Mouse (Mus musculus): Measurements from ENCODE around the gene Abcg8. TPM values are rescaled to one million over a fixed set of nuclear protein-coding genes. Genes with fewer than 3 reads are reported as not detected.

Gene Abcg8
- polyA plus RNA-seq, 1 experiment from 2014 or later, result 0.38 TPM

DNA sequence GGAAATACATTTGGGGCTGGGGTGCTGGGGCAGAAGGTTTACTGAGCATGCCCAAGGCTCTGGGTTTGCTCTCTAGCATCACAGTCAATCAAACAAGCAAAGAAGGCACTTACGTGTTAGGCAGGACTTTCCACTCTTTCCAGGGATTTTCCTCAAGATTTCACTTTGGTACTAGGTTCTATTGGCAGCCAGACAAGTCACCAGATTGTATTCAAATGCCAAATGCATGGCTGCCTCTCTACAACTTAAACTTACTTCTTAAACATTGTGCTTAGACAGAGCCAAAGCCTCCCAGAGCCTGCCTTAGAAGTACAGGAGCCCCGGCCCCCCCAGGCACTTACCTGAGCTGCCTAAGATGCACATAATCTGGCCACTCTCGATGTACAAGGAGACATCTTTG, 5.6 kb downstream of the Abcg8 start:
- DNase-seq (ENCODE audit: low spot score), result no peak
- WGBS, result 89% methylated on average over 3 of the region's 3 CpGs
- Histone ChIP-seq H3K4me3 (replicated peaks; ENCODE audit: low read depth, low read length) (no peak overlapping the region), H3K4me2 (ENCODE audit: low read length) (no peak overlapping the region), H3K9me3 (replicated peaks; ENCODE audit: low read length) (no peaks in the 10 kb centered on the region), H3K4me1 (replicated peaks; ENCODE audit: insufficient read depth, low read length) (peaks cover 12% of the 10 kb centered on the region; the same call in 1 of the 2 replicates), H3K36me3 (ENCODE audit: insufficient read depth, low read length) (no peaks in the 10 kb centered on the region), H3K27me3 (ENCODE audit: insufficient read depth, low read length) (no peaks in the 10 kb centered on the region), H3K9ac (ENCODE audit: low read depth, low read length) (no peak overlapping the region), H3K27ac (no peak overlapping the region)
- ATAC-seq (replicated peaks; ENCODE audit: low FRiP score, low read depth), result no peak
- no peak for TF ChIP-seq CTCF (IDR thresholded peaks at IDR 0.05; ENCODE audit: low read depth)

DNA sequence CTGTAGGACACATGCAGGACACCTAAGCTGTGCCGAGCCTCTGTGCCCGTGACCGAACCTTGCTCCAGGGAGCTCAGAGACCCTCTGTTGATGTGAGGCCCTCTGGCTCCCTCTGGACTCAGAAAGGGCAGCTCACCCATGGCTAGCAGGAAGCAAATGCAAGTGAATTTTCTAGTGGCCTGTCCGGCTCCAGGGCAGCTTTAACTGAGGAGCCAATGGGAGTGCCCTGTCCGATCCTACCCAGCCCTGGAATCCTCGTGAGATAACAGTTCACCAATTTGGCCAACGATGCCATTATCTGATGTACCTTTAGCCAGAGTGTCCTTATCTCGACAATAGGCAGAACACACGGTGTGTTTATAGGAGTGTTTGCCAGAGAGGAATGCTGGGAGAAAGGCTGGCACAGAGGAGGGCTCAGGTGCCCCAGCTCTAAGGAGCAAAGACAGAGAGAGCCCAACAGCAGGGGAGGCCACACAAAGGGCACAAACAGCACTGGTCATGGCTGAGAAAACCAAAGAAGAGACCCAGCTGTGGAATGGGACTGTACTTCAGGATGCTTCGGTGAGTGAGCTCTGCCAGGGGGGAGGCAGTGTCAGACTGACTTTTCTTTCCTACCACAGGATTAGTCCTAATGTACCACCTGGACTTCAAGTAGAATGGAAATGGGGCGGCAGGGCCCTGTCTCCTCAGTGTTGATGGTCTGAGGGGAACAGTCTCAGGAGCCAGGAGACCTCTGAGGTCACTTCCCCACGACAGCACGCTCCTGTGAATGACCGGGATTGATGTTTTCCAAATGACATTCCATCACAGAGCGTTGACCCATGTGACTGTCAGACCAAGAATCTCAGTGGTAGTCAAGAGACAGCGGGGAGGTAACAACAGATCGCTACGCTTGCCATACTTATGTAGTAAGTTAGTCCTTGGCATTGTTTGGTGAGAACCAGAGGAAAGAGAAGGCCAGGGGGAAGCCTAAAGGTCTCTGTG, 6.9 kb downstream of the Abcg8 start, which contains the start of gene Abcg5:
TSS of gene Abcg5 (minus strand) at position 278 of the 984 bp plus-strand sequence.
- no peaks in the 10 kb centered on the region for H3K36me3 ChIP-seq (ENCODE audit: insufficient read depth, low read length)
- no peaks in the 10 kb centered on the region for H3K27me3 ChIP-seq (ENCODE audit: insufficient read depth, low read length)
- WGBS, result 64% methylated on average over 18 of the region's 18 CpGs
- peak; percentile 20; the same call in 1 of the 2 replicates for TF ChIP-seq CTCF (IDR thresholded peaks at IDR 0.05; ENCODE audit: low read depth)
- no peak within 1 kb of the TSS for H3K4me3 ChIP-seq (replicated peaks; ENCODE audit: low read depth, low read length)
- H3K9ac ChIP-seq (ENCODE audit: low read depth, low read length), result no peak within 1 kb of the TSS
- DNase-seq (ENCODE audit: low spot score) (no peak), ATAC-seq (replicated peaks; ENCODE audit: low FRiP score, low read depth) (no peak; the same call in 1 of the 2 replicates)
- no peaks in the 10 kb centered on the region for H3K9me3 ChIP-seq (replicated peaks; ENCODE audit: low read length)
- H3K4me1 ChIP-seq (replicated peaks; ENCODE audit: insufficient read depth, low read length), result peaks cover 12% of the 10 kb centered on the region; the same call in 1 of the 2 replicates
- no peak within 1 kb of the TSS for H3K27ac ChIP-seq
- no peak within 1 kb of the TSS for H3K4me2 ChIP-seq (ENCODE audit: low read length)

DNA sequence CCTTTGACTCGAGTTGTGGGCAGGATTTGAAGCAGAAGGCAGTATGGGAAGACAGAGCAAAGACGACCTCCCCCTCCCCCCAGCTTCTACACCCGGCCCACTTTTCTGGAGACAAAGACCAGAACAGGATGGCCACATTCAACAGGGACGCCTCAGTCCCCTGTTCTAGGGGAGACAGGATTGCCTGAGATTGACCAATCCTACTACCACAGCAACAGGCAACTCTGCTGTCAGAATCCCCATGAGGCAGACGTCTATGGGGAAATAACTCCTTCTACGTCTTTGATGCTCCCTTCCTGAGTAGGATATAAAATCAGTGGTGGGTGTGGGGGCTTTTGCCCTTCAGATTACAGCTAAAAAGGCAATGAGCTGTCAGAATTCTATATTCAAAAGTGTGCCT, 8.2 kb downstream of the Abcg8 start:
- no peak overlapping the region for H3K4me2 ChIP-seq (ENCODE audit: low read length)
- 31% methylated on average over 6 of the region's 6 CpGs for WGBS
- H3K9ac ChIP-seq (ENCODE audit: low read depth, low read length), result no peak overlapping the region
- no peaks in the 10 kb centered on the region for H3K27me3 ChIP-seq (ENCODE audit: insufficient read depth, low read length)
- DNase-seq (ENCODE audit: low spot score) (no peak), ATAC-seq (replicated peaks; ENCODE audit: low FRiP score, low read depth) (no peak)
- no peak overlapping the region for H3K27ac ChIP-seq
- no peak for TF ChIP-seq CTCF (IDR thresholded peaks at IDR 0.05; ENCODE audit: low read depth)
- peaks cover 12% of the 10 kb centered on the region; the same call in 1 of the 2 replicates for H3K4me1 ChIP-seq (replicated peaks; ENCODE audit: insufficient read depth, low read length)
- no peak overlapping the region for H3K4me3 ChIP-seq (replicated peaks; ENCODE audit: low read depth, low read length)
- H3K36me3 ChIP-seq (ENCODE audit: insufficient read depth, low read length), result no peaks in the 10 kb centered on the region
- H3K9me3 ChIP-seq (replicated peaks; ENCODE audit: low read length), result no peaks in the 10 kb centered on the region

DNA sequence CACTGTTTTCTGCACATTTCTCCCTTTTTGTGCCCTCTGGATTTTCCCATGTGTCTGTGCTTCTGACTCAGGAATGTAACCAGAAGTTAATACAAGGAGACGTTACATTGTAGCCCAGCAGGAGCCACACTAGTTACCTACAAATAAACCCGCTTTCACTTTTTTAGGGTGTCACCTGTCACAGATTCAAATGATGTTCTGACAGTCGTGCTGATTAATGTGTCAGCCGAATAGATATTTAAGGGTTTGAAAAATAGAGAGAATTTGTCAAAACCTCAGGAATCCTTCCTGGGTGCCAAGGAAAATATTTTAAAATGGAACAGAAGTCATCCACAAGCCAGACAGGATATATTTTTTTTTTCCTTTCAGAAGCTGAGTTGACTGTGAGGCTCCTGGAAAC, 9.2 kb downstream of the Abcg8 start:
- Histone ChIP-seq H3K4me3 (replicated peaks; ENCODE audit: low read depth, low read length) (no peak overlapping the region), H3K9ac (ENCODE audit: low read depth, low read length) (no peak overlapping the region), H3K36me3 (ENCODE audit: insufficient read depth, low read length) (no peaks in the 10 kb centered on the region), H3K27me3 (ENCODE audit: insufficient read depth, low read length) (no peaks in the 10 kb centered on the region), H3K9me3 (replicated peaks; ENCODE audit: low read length) (no peaks in the 10 kb centered on the region), H3K4me2 (ENCODE audit: low read length) (no peak overlapping the region), H3K27ac (no peak overlapping the region), H3K4me1 (replicated peaks; ENCODE audit: insufficient read depth, low read length) (peaks cover 12% of the 10 kb centered on the region; the same call in 1 of the 2 replicates)
- TF ChIP-seq CTCF (IDR thresholded peaks at IDR 0.05; ENCODE audit: low read depth), result no peak
- peak; percentile 40 for DNase-seq (ENCODE audit: low spot score)
- WGBS, result 62% methylated on average over 4 of the region's 4 CpGs
- no peak for ATAC-seq (replicated peaks; ENCODE audit: low FRiP score, low read depth)

DNA sequence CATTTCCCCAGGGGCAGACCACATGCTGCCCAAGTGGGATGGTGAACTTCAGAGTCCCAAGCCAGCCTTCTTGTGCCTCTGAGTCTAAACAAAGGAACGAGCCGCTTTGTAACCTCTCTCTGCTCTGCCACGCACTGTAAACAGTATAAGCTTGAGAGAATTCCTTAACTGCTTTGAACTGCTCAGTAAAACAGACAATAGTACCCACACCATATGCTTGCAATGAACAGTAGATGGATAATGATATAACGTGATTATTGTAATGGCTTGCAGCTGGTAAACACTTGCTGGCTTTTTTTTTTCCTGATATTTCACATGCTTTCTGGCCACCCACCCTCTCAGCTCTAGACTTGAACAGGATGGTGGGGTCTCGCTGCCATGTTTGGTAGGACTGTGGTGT, 11.9 kb downstream of the Abcg8 start:
- H3K9me3 ChIP-seq (replicated peaks; ENCODE audit: low read length), result no peaks in the 10 kb centered on the region
- peaks cover 12% of the 10 kb centered on the region; the same call in 1 of the 2 replicates for H3K4me1 ChIP-seq (replicated peaks; ENCODE audit: insufficient read depth, low read length)
- H3K36me3 ChIP-seq (ENCODE audit: insufficient read depth, low read length), result no peaks in the 10 kb centered on the region
- no peak overlapping the region for H3K4me2 ChIP-seq (ENCODE audit: low read length)
- no peak for TF ChIP-seq CTCF (IDR thresholded peaks at IDR 0.05; ENCODE audit: low read depth)
- H3K27ac ChIP-seq, result no peak overlapping the region
- no peaks in the 10 kb centered on the region for H3K27me3 ChIP-seq (ENCODE audit: insufficient read depth, low read length)
- no peak overlapping the region for H3K9ac ChIP-seq (ENCODE audit: low read depth, low read length)
- ATAC-seq (replicated peaks; ENCODE audit: low FRiP score, low read depth), result no peak
- WGBS, result 74% methylated on average over 5 of the region's 5 CpGs
- DNase-seq (ENCODE audit: low spot score), result no peak
- H3K4me3 ChIP-seq (replicated peaks; ENCODE audit: low read depth, low read length), result no peak overlapping the region

DNA sequence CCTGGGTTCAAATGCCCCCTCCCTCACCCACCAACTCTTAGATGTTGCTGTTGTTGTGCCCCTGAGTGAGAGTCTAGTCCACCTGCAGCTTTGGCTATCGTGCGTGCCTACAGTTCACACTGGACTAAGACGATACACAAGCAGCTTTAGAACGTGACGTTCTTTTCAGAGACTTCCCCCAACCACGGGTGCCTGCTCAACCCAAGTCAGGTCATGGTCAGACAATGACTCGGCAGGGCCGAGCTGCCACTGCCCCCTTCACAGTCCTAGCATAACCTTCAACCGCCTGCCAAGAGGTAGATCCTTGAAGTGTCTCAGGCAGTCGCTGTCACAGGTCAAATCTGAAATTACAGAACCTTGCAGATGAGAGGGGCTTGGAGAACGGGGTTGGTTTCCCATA, 12.7 kb downstream of the Abcg8 start:
- 85% methylated on average over 11 of the region's 11 CpGs for WGBS
- no peak for DNase-seq (ENCODE audit: low spot score)
- no peak for ATAC-seq (replicated peaks; ENCODE audit: low FRiP score, low read depth)
- no peak overlapping the region for H3K4me2 ChIP-seq (ENCODE audit: low read length)
- H3K27ac ChIP-seq, result no peak overlapping the region
- H3K9me3 ChIP-seq (replicated peaks; ENCODE audit: low read length), result no peaks in the 10 kb centered on the region
- no peak overlapping the region for H3K9ac ChIP-seq (ENCODE audit: low read depth, low read length)
- H3K36me3 ChIP-seq (ENCODE audit: insufficient read depth, low read length), result no peaks in the 10 kb centered on the region
- no peak overlapping the region for H3K4me3 ChIP-seq (replicated peaks; ENCODE audit: low read depth, low read length)
- H3K4me1 ChIP-seq (replicated peaks; ENCODE audit: insufficient read depth, low read length), result 0 out of 2 replicates have a peak, but pooled peaks cover 8% of the 10 kb centered on the region
- H3K27me3 ChIP-seq (ENCODE audit: insufficient read depth, low read length), result no peaks in the 10 kb centered on the region
- TF ChIP-seq CTCF (IDR thresholded peaks at IDR 0.05; ENCODE audit: low read depth), result no peak
